Mouse (Mus musculus): ENCODE data around the gene Vmac.

- no peak for TF ChIP-seq CTCF (IDR thresholded peaks at IDR 0.05; ENCODE audit: extremely low read depth, insufficient read length, insufficient replicate concordance, low read depth, low read length)
- TF ChIP-seq POLR2A (IDR thresholded peaks at IDR 0.05; ENCODE audit: low read depth, low read length), result no peak; the same call in 1 of the 2 replicates
These were observed 1.7 kb downstream of the Vmac start for GRCm38 (mm10) chr17:56715914-56716654.
